Mouse (Mus musculus) spleen, adult 2 months (tissue): Measurements from ENCODE around the gene Nuak1.

Experiments used
- CTCF ChIP-seq: fragments of 200-500 bp; IDR thresholded peaks from 2 replicates; pipeline ENCODE4 v1.5.1; 2011; ENCODE audit warnings: mild to moderate bottlenecking, inconsistent platforms; ENCODE audit not compliant: insufficient read depth, insufficient read length, insufficient replicate concordance; ENCODE audit errors: extremely low read depth
- POLR2A ChIP-seq: fragments of 200-500 bp; IDR thresholded peaks from 2 replicates; pipeline ENCODE4 v1.6.1; 2011; ENCODE audit warnings: low read depth, low read length, inconsistent platforms

GRCm38 (mm10) chr10:84446661-84447060 is 6.3 kb upstream of the Nuak1 start:
- no peak for TF ChIP-seq CTCF
- TF ChIP-seq POLR2A: no peak
